Mouse (Mus musculus) intestine, postnatal 0 days (tissue): Measurements from ENCODE around the gene Blcap. TPM values are rescaled to one million over a fixed set of nuclear protein-coding genes. Genes with fewer than 3 reads are reported as not detected.
A peak's percentile ranks its signal among the peaks of the same experiment; 100 is the strongest.

Experiments used
- ATAC-seq: fragments of 200-750 bp; cut with Nextera tagmentation; 2 replicates; pipeline ENCODE4 v1.8.0; 2017; ENCODE audit warnings: mild to moderate bottlenecking, moderate TSS enrichment, moderate library complexity
- H3K27ac ChIP-seq: fragments of 300-500 bp; sonication (generic); 2 replicates; pipeline ENCODE4 v1.5.1; 2014; ENCODE audit warnings: mild to moderate bottlenecking, low read depth, low read length, moderate library complexity
- H3K27me3 ChIP-seq: fragments of 300-500 bp; sonication (generic); replicated peaks from 2 replicates; pipeline ENCODE4 v1.6.1; 2014; ENCODE audit warnings: low read length, mixed read lengths; ENCODE audit not compliant: control insufficient read depth, insufficient read depth
- H3K36me3 ChIP-seq: fragments of 300-500 bp; sonication (generic); 2 replicates; pipeline ENCODE4 v1.6.1; 2014; ENCODE audit warnings: mild to moderate bottlenecking, moderate library complexity; ENCODE audit not compliant: control insufficient read depth, insufficient read depth
- H3K4me1 ChIP-seq: fragments of 300-500 bp; sonication (generic); replicated peaks from 2 replicates; pipeline ENCODE4 v1.6.1; 2014; ENCODE audit warnings: antibody characterized with exemption, low read length, mixed read lengths; ENCODE audit not compliant: control insufficient read depth, insufficient read depth
- H3K4me2 ChIP-seq: fragments of 300-500 bp; sonication (generic); replicated peaks from 2 replicates; pipeline ENCODE4 v1.6.1; 2014; ENCODE audit warnings: low read depth, mild to moderate bottlenecking, moderate library complexity
- H3K4me3 ChIP-seq: fragments of 300-500 bp; sonication (generic); 2 replicates; pipeline ENCODE4 v1.5.1; 2014; ENCODE audit warnings: low read depth, low read length
- H3K9ac ChIP-seq: fragments of 300-500 bp; sonication (generic); 2 replicates; pipeline ENCODE4 v1.6.1; 2014; ENCODE audit warnings: mild to moderate bottlenecking, low read depth, low read length
- H3K9me3 ChIP-seq: fragments of 300-500 bp; sonication (generic); 2 replicates; pipeline ENCODE4 v1.6.1; 2016; ENCODE audit warnings: mixed run types; ENCODE audit not compliant: control insufficient read depth
- CTCF ChIP-seq: sonication (generic); IDR thresholded peaks from 2 replicates; pipeline ENCODE4 v1.5.1; 2016; ENCODE audit warnings: low read depth, mild to moderate bottlenecking, control low read depth, antibody characterized with exemption, moderate library complexity
- WGBS: fragments of 180-500 bp; shearing (Covaris S2); extraction: QIAGEN DNeasy Blood & Tissue Kit; methylation state at CpG from one replicate; pipeline ENCODE4 v1.1.7; 2014; 5-methylcytosine and 5-hydroxymethylcytosine counted together
- polyA plus RNA-seq: library from polyadenylated mRNA; unstranded; fragments of >200 nt; fragmentation: Nextera tagmentation; extraction: Ambion mirVana; gene quantifications from 2 replicates; pipeline ENCODE4 v1.2.1, GENCODE M21; 2015

Blcap gene
- 29.7 and 31.5 TPM in 2 replicates for polyA plus RNA-seq

DNA sequence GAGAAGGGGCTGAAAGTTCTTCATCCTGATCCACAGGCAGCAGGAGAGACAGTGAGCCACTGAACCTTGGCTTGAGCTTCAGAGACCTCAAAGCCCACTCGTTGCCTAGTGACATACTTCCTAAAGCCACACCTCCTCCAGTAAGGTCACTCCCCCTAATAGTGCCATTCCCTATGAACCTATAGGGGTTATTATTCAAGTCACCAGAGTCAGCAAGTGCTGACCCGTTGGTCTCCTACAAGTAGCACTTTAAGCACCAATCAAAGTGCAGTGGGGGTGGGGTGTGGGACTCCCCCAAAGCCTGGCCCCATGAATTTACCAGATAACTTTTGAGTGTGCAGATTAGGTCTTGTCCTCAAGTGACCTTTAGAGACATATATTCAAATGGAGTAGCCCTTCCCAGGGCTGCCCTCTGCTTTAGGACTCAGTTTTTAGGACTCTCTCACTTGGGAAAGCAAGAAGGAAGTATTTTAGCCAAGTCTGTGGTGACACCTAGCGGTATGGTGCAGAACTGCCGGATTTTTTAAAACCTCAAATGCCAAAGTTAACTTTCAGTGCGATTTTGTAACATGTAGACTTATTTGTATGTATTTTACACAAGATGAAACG is at the start of gene Blcap:
Gene Blcap, minus strand, starts transcription at position 51 of the 609 bp plus-strand sequence.
- WGBS, result 13% methylated on average over 6 of the region's 6 CpGs
- no peak for ATAC-seq

DNA sequence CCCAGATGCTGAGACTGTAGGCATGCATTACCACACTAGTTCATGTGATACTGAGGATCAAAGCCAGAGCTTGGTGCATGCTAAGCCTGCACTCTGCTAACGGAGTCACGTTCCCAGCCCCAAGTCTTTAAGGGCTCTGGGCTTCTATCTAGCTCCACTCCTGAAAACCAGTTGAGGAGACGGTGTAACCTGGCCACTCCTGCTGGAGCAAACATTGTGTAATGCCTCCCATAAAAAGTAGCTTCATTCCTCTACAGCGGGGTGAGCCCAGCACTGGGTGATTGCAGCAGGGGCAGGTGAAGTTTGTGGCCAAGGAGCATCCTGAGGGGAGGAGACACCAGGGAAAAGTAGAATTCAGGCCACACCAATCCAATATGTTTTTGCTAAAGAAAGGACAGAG is 47.3 kb upstream of the Blcap start:
- Histone ChIP-seq H3K36me3 (no peaks in the 10 kb centered on the region), H3K9ac (no peak overlapping the region), H3K9me3 (no peaks in the 10 kb centered on the region), H3K27ac (no peak overlapping the region), H3K4me2 (no peak overlapping the region), H3K4me1 (no peaks in the 10 kb centered on the region), H3K4me3 (no peak overlapping the region), H3K27me3 (no peaks in the 10 kb centered on the region)
- no peak for TF ChIP-seq CTCF
- ATAC-seq, result peak; percentile 68
- 37% methylated on average over 4 of the region's 4 CpGs for WGBS

More for the DNA sequence above, at the start of gene Blcap:
- Histone ChIP-seq H3K36me3 (no peaks in the 10 kb centered on the region), H3K4me3 (no peak within 1 kb of the TSS), H3K27me3 (no peaks in the 10 kb centered on the region), H3K4me2 (no peak within 1 kb of the TSS), H3K9ac (no peak within 1 kb of the TSS), H3K27ac (no peak within 1 kb of the TSS), H3K4me1 (no peaks in the 10 kb centered on the region; the same call in 1 of the 2 replicates), H3K9me3 (no peaks in the 10 kb centered on the region)
- TF ChIP-seq CTCF, result peak; percentile 92

DNA sequence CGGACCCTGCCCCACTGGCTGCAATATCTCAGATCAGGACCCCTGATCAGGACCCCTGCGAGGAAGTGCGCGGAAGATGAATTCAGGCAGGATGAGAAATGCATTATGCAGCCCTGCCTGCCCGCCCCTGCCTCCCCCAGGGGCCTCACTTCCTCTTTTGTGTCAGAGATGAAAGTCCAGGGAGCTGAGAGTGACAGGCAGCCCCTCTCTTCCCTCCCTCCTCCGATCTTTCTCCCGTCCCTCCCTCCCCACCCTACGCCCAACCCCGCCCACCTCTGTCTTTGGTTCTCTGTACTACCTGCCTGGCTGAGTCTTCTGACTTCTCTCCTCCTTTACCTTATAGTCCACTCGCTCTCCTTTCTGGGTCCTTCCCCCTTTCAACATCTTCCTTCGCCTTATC is 42.9 kb upstream of the Blcap start:
- no peak overlapping the region for H3K9ac ChIP-seq
- peak; percentile 62 for ATAC-seq
- peak overlapping the region; percentile 46 for H3K4me2 ChIP-seq

DNA sequence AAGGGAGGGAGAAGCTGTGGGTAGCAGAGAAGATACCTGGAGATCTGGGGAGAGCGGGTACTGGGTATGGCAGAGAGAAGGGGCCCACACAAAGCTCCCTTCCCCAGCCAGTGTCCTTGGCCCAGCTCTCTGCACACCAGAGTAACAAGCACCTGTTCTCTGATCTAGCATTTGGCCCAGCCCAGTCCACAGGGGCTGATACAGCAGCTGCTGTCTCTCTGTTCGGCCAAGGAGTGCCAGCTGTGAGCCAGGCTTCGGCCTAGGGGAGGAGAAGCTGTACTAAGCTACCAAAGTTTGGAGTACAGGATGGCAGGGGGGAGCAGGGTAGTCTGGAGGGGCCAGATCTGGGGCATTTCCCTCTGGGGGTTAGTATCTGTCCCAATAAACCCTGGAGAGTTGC is 40.7 kb upstream of the Blcap start:
- H3K9ac ChIP-seq, result no peak overlapping the region
- WGBS, result 55% methylated on average over 3 of the region's 3 CpGs
- H3K4me1 ChIP-seq, result no peaks in the 10 kb centered on the region
- no peak overlapping the region for H3K4me3 ChIP-seq
- TF ChIP-seq CTCF, result no peak
- no peak overlapping the region for H3K27ac ChIP-seq
- H3K9me3 ChIP-seq, result no peaks in the 10 kb centered on the region
- no peaks in the 10 kb centered on the region for H3K27me3 ChIP-seq
- H3K4me2 ChIP-seq, result no peak overlapping the region
- H3K36me3 ChIP-seq, result no peaks in the 10 kb centered on the region
- ATAC-seq, result no peak

More for the DNA sequence above, 42.9 kb upstream of the Blcap start:
- no peaks in the 10 kb centered on the region for H3K9me3 ChIP-seq
- H3K36me3 ChIP-seq, result no peaks in the 10 kb centered on the region
- H3K4me1 ChIP-seq, result no peaks in the 10 kb centered on the region
- no peaks in the 10 kb centered on the region for H3K27me3 ChIP-seq
- no peak for TF ChIP-seq CTCF
- 12% methylated on average over 11 of the region's 11 CpGs for WGBS
- no peak overlapping the region for H3K4me3 ChIP-seq
- H3K27ac ChIP-seq, result no peak overlapping the region

DNA sequence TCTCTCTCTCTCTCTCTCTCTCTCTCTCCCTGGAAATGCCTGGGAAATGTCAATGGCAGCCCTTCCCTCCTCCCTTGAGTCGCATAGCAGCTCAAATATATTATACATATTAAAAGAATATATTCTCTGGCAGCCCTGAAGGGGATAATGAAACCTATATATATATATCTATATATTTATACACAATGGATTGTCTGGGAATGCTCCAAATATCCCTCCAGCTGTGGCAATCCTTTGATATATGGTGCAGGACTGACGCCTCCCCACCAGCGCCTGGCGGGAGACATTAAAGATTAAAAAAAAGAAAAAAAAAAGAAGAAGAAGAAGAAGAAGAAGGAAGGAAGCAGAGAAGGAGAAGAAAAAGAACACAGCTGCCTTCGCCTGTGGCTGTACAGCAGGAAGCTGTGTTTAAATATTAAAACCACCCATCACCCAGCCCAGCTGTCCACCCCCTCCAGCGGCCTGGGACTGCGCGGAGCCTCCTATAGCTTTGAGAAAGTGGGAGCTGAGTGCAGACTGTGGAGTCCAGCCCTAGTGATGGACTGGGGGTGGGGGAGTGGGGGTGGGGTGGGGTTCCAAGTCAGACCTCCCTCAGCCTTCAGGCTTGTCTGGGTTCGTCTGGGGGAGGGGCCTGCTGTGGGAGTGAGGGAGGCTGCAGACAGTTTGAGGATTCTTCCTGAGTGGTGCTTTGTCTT is 36.6 kb upstream of the Blcap start:
- Histone ChIP-seq H3K36me3 (no peaks in the 10 kb centered on the region), H3K9ac (no peak overlapping the region), H3K27ac (no peak overlapping the region), H3K4me1 (no peaks in the 10 kb centered on the region), H3K27me3 (no peaks in the 10 kb centered on the region), H3K9me3 (no peaks in the 10 kb centered on the region), H3K4me3 (no peak overlapping the region), H3K4me2 (no peak overlapping the region)
- WGBS, result 41% methylated on average over 9 of the region's 9 CpGs
- TF ChIP-seq CTCF, result no peak
- no peak for ATAC-seq

DNA sequence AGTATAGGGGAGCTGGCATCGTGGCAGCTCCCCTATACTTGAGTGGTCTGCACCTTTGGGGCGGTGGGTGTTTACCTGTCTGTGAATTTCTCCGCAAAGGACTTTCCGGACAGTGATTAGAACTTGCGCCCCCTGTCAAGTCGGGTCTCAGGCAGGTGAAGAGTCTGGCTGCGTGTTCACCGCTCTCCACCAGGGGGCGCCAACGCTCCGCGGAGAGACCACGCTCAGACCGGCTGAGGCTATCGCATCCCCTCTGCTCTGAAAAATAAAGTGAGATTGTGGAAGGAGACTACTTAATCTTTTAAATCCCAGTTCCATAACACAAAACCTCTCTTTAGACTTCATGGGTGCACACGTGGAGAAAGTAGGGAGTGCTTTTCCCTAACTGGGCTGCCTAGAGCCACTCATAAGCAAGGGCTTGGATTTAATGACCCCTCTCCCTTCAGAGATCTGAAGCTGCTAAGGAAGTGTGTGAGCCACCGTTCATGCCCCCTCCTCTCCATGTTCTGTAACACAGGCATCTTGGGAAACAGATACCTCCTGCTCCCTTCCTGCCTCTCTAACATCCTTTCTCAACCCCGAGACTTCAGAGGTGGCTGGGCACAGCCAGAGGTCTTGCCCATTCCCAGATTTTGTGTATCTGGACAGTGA is 34.1 kb upstream of the Blcap start:
- ATAC-seq, result no peak
- no peak overlapping the region for H3K9ac ChIP-seq

More for the DNA sequence above, 34.1 kb upstream of the Blcap start:
- Histone ChIP-seq H3K9me3 (no peaks in the 10 kb centered on the region), H3K4me1 (no peaks in the 10 kb centered on the region), H3K4me3 (no peak overlapping the region), H3K4me2 (no peak overlapping the region), H3K27ac (no peak overlapping the region), H3K36me3 (no peaks in the 10 kb centered on the region), H3K27me3 (no peaks in the 10 kb centered on the region)
- TF ChIP-seq CTCF, result peak; percentile 97
- 6% methylated on average over 18 of the region's 18 CpGs for WGBS
